15 mouse cellular contexts compared by ENCODE assay signal in genomic region chr7:109636086-109636792, GRCm38 (mm10).
A peak's percentile ranks its signal among the peaks of the same experiment; 100 is the strongest.
DNase-seq lines count a peak whose midpoint lies in the region; ATAC-seq and TF ChIP-seq lines count a peak whose summit lies in the region.
"Had no signal": no experiment of that assay in that cellular context is flagged by ENCODE, and none has a peak within 500 bp of the region (broad histone marks: within the 10 kb centered on the region; RNA-seq: fewer than 3 reads in every experiment).

No protein-coding gene starts in this region.

- no peak overlapping the region for H3K4me2 ChIP-seq in lung, embryonic 14.5 days
- H3K4me2 ChIP-seq in liver, postnatal 0 days (ENCODE audit: low read depth, low read length): peak overlapping the region; percentile 50
- H3K4me2 ChIP-seq: midbrain, embryonic 15.5 days had no signal

- no peak overlapping the region for H3K4me3 ChIP-seq in lung, embryonic 14.5 days (ENCODE audit: low read depth, low read length)
- H3K4me3 ChIP-seq in lung, adult 2 months (replicated peaks; ENCODE audit: extremely low read depth, low read depth, low read length): no peak overlapping the region
- H3K4me3 ChIP-seq in embryonic fibroblast, embryonic 13.5 days (ENCODE audit: insufficient read depth, low read length): peak overlapping the region; percentile 9; the same call in 1 of the 2 replicates
- H3K4me3 ChIP-seq in liver, postnatal 0 days (ENCODE audit: low read depth, low read length): peak overlapping the region; percentile 9; the same call in 1 of the 2 replicates
- H3K4me3 ChIP-seq: heart, adult 2 months; layer of hippocampus, adult 2 months; midbrain, embryonic 15.5 days had no signal

- no peak for TF ChIP-seq POLR2A in lung, adult 2 months (IDR thresholded peaks at IDR 0.05; ENCODE audit: borderline replicate concordance, extremely low read depth, low read depth, low read length)
- no peak for TF ChIP-seq POLR2A in embryonic fibroblast, embryonic 13.5 days (IDR thresholded peaks at IDR 0.05; ENCODE audit: low read depth, low read length)

- no peaks in the 10 kb centered on the region for H3K36me3 ChIP-seq in lung, embryonic 14.5 days (ENCODE audit: insufficient read depth)
- H3K36me3 ChIP-seq in liver, postnatal 0 days (replicated peaks; ENCODE audit: insufficient read depth, low read length): no peaks in the 10 kb centered on the region
- H3K36me3 ChIP-seq: midbrain, embryonic 15.5 days had no signal

- no peaks in the 10 kb centered on the region for H3K9me3 ChIP-seq in lung, embryonic 14.5 days (ENCODE audit: low read depth, low read length)
- no peaks in the 10 kb centered on the region for H3K9me3 ChIP-seq in liver, postnatal 0 days (ENCODE audit: low read length)
- H3K9me3 ChIP-seq: midbrain, embryonic 15.5 days had no signal

- no peak overlapping the region for H3K27ac ChIP-seq in lung, embryonic 14.5 days (ENCODE audit: low read depth)
- peak overlapping the region; percentile 96 for H3K27ac ChIP-seq in embryonic fibroblast, embryonic 13.5 days (ENCODE audit: insufficient read depth, low read length)
- peak overlapping the region; percentile 60 for H3K27ac ChIP-seq in liver, postnatal 0 days (ENCODE audit: low read depth)
- H3K27ac ChIP-seq: layer of hippocampus, adult 2 months; midbrain, embryonic 15.5 days had no signal

- H3K4me1 ChIP-seq in lung, embryonic 14.5 days (ENCODE audit: insufficient read depth): peaks cover under 1% of the 10 kb centered on the region; the same call in 1 of the 2 replicates
- H3K4me1 ChIP-seq in lung, adult 2 months (ENCODE audit: control insufficient read depth, insufficient read depth, low read length): peaks cover 16% of the 10 kb centered on the region
- peaks cover 39% of the 10 kb centered on the region for H3K4me1 ChIP-seq in embryonic fibroblast, embryonic 13.5 days (ENCODE audit: control insufficient read depth, insufficient read depth, low read length)
- peaks cover 30% of the 10 kb centered on the region for H3K4me1 ChIP-seq in liver, postnatal 0 days (ENCODE audit: insufficient read depth)
- H3K4me1 ChIP-seq: midbrain, embryonic 15.5 days had no signal

- peak; percentile 47; the same call in 1 of the 2 replicates for ATAC-seq in lung, embryonic 14.5 days (ENCODE audit: insufficient read depth)
- ATAC-seq in liver, postnatal 0 days: peak; percentile 94
- ATAC-seq: forebrain, embryonic 14.5 days; inflammation-experienced regulatory T-cells, adult 6 months; midbrain, embryonic 15.5 days had no signal

- TF ChIP-seq EP300 in liver, postnatal 0 days (IDR thresholded peaks at IDR 0.05; ENCODE audit: low read depth): peak; percentile 96

- no peak for TF ChIP-seq CTCF in lung, embryonic 14.5 days (IDR thresholded peaks at IDR 0.05; ENCODE audit: low read depth)
- TF ChIP-seq CTCF in lung, adult 2 months (IDR thresholded peaks at IDR 0.05; ENCODE audit: insufficient read depth, low read length): no peak
- no peak for TF ChIP-seq CTCF in embryonic fibroblast, embryonic 13.5 days (IDR thresholded peaks at IDR 0.05; ENCODE audit: borderline replicate concordance, insufficient read depth, low read length)
- no peak for TF ChIP-seq CTCF in liver, postnatal 0 days (IDR thresholded peaks at IDR 0.05; ENCODE audit: low read depth)

- no peak for DNase-seq in lung, embryonic 14.5 days
- DNase-seq in lung, adult 2 months: no peak
- peak; percentile 68 for DNase-seq in MEL-GATA-1-ER (ENCODE audit: extremely low read depth, low read depth)
- no peak for DNase-seq in liver, postnatal 0 days
- no peak for DNase-seq in urinary bladder, postnatal 14 days (ENCODE audit: low spot score)
- DNase-seq in left cerebral cortex, adult 11 months (ENCODE audit: low spot score): no peak
- DNase-seq: cerebellum, adult 2 months; heart, adult 2 months; right cerebral cortex, postnatal 25 days; thymus, postnatal 25 days had no signal

- 74% methylated on average over 8 of the region's 8 CpGs for WGBS in lung, embryonic 14.5 days
- 77% methylated on average over 8 of the region's 8 CpGs for WGBS in lung, adult 2 months
- WGBS in liver, postnatal 0 days (ENCODE audit: insufficient replicate concordance): 56% methylated on average over 8 of the region's 8 CpGs

- H3K9ac ChIP-seq in lung, embryonic 14.5 days: no peak overlapping the region; the same call in 1 of the 2 replicates
- H3K9ac ChIP-seq in liver, postnatal 0 days (replicated peaks): peak overlapping the region; percentile 45
- H3K9ac ChIP-seq: midbrain, embryonic 15.5 days had no signal

- no peaks in the 10 kb centered on the region for H3K27me3 ChIP-seq in lung, embryonic 14.5 days (ENCODE audit: insufficient read depth, low read length)
- H3K27me3 ChIP-seq in liver, postnatal 0 days (ENCODE audit: insufficient read depth, low read length): no peaks in the 10 kb centered on the region
- H3K27me3 ChIP-seq: midbrain, embryonic 15.5 days had no signal

Comparison
In these comparisons a context has a peak if more than half of its experiments do, and no peak if none do; other contexts are left out.
1. H3K4me3 ChIP-seq: peak in embryonic fibroblast, embryonic 13.5 days (single experiment) and liver, postnatal 0 days (single experiment); none in lung, embryonic 14.5 days (single experiment) and lung, adult 2 months (single experiment).